Mouse (Mus musculus): ENCODE measurements at regions not wholly inside any gene's neighbourhood (a gene's known extent, or its start where the extent isn't known, plus 50 kb on each side); places are given as distances from the start of the nearest gene placed in this dataset.

GRCm38 (mm10) chr17:69683091-69683490 is 244.0 kb downstream of the Akain1 start:
- TF ChIP-seq CTCF (conservative IDR thresholded peaks at IDR 0.05; ENCODE audit: low read length) (no peak), NANOG (IDR thresholded peaks at IDR 0.05; ENCODE audit: borderline replicate concordance, low read length) (no peak)
